Mouse (Mus musculus) MEL (cell line): ENCODE data around the gene Slc25a48.

ENCODE experiments used
- CTCF ChIP-seq, 3 experiments: IDR thresholded peaks in 2 of 3; conservative IDR thresholded peaks in 1 of 3; 2 replicates each; pipeline ENCODE4 v1.5.1; 2011 to 2012; ENCODE audit warnings: low read length in 3 of 3, low read depth in 2 of 3, mild to moderate bottlenecking in 2 of 3, improper control_type of control experiment in 1 of 3, inconsistent platforms in 1 of 3, mixed read lengths in 1 of 3, moderate library complexity in 1 of 3; ENCODE audit not compliant: control insufficient read depth in 1 of 3, insufficient read depth in 1 of 3, poor library complexity in 1 of 3, severe bottlenecking in 1 of 3
- EP300 ChIP-seq, 2 experiments: IDR thresholded peaks; 2 replicates each; pipeline ENCODE4 v1.6.1; 2011; ENCODE audit warnings: improper control_type of control experiment in 2 of 2, low read length in 2 of 2, low read depth in 1 of 2, mild to moderate bottlenecking in 1 of 2
- GABPA ChIP-seq: IDR thresholded peaks from 2 replicates; pipeline ENCODE4 v1.6.1; 2012; ENCODE audit warnings: low read depth, mild to moderate bottlenecking, inconsistent platforms, low read length, improper control_type of control experiment, moderate library complexity
- JUND ChIP-seq: IDR thresholded peaks from 2 replicates; pipeline ENCODE4 v1.6.1; 2011; ENCODE audit warnings: low read depth, mild to moderate bottlenecking, improper control_type of control experiment, low read length
- MYC ChIP-seq: IDR thresholded peaks from 2 replicates; pipeline ENCODE4 v1.6.1; 2011; ENCODE audit warnings: low read depth, mild to moderate bottlenecking, low read length, improper control_type of control experiment, moderate library complexity
- NRF1 ChIP-seq: IDR thresholded peaks from 2 replicates; pipeline ENCODE4 v1.6.1; 2014; ENCODE audit warnings: low read depth, mild to moderate bottlenecking, inconsistent platforms, low read length, improper control_type of control experiment, moderate library complexity; ENCODE audit not compliant: poor library complexity, insufficient read depth, severe bottlenecking
- POLR2A ChIP-seq, 2 experiments: IDR thresholded peaks; 2 replicates each; pipeline ENCODE4 v1.6.1; 2011 to 2012; ENCODE audit warnings: low read length in 2 of 2, mild to moderate bottlenecking in 2 of 2, control low read depth in 1 of 2, improper control_type of control experiment in 1 of 2, low read depth in 1 of 2, moderate library complexity in 1 of 2; ENCODE audit not compliant: control insufficient read depth in 1 of 2, insufficient read depth in 1 of 2, poor library complexity in 1 of 2
- POLR2AphosphoS2 ChIP-seq: IDR thresholded peaks from 2 replicates; pipeline ENCODE4 v1.6.1; 2011; ENCODE audit warnings: low read length, improper control_type of control experiment
- RAD21 ChIP-seq: IDR thresholded peaks from 2 replicates; pipeline ENCODE4 v1.6.1; 2011; ENCODE audit warnings: mild to moderate bottlenecking, low read depth, low read length, improper control_type of control experiment
- TBP ChIP-seq: IDR thresholded peaks from 2 replicates; pipeline ENCODE4 v1.8.0; 2011; ENCODE audit warnings: low read depth, low read length, improper control_type of control experiment
- UBTF ChIP-seq: IDR thresholded peaks from 2 replicates; pipeline ENCODE4 v1.6.1; 2012; ENCODE audit warnings: low read depth, mild to moderate bottlenecking, inconsistent platforms, low read length, improper control_type of control experiment, moderate library complexity, borderline replicate concordance; ENCODE audit not compliant: insufficient read depth

- TF ChIP-seq GABPA (no peak), CTCF (IDR thresholded peaks at IDR 0.05 in 2 of 3, conservative IDR thresholded peaks at IDR 0.05 in 1 of 3; ENCODE audit: control insufficient read depth in 1 of 3, insufficient read depth in 1 of 3, low read depth in 2 of 3, low read length in 3 of 3, poor library complexity in 1 of 3, severe bottlenecking in 1 of 3) (no peak), EP300 (IDR thresholded peaks at IDR 0.05; ENCODE audit: low read depth in 1 of 2, low read length in 2 of 2) (no peak), MYC (no peak), POLR2AphosphoS2 (no peak), UBTF (no peak), TBP (no peak), POLR2A (IDR thresholded peaks at IDR 0.05; ENCODE audit: control insufficient read depth in 1 of 2, insufficient read depth in 1 of 2, low read depth in 1 of 2, low read length in 2 of 2, poor library complexity in 1 of 2) (no peak), RAD21 (no peak), NRF1 (no peak), JUND (no peak)
Observed at GRCm38 (mm10) chr13:56488012-56488411, 49.9 kb downstream of the Slc25a48 start.
